Mouse (Mus musculus): ENCODE measurements around the gene Il22. TPM values are rescaled to one million over a fixed set of nuclear protein-coding genes. Genes with fewer than 3 reads are reported as not detected.
A peak's percentile ranks its signal among the peaks of the same experiment; 100 is the strongest.
"Not testable (repeated sequence)": the region's sequence is repeated elsewhere in the genome, so short reads cannot be mapped to it uniquely, and the experiment has no call there.

Il22 gene
- polyA plus RNA-seq, 1 experiment from 2014 or later, result not detected

GRCm38 (mm10) chr10:118215719-118216393 lies 11.1 kb downstream of the Il22 start:
- H3K4me3 ChIP-seq (ENCODE audit: low read depth, low read length); H3K9me3 ChIP-seq (ENCODE audit: control insufficient read depth, low read length); H3K27ac ChIP-seq (ENCODE audit: low read depth, low read length); ATAC-seq (ENCODE audit: low FRiP score); H3K36me3 ChIP-seq (ENCODE audit: control insufficient read depth, insufficient read depth, low read length); H3K4me1 ChIP-seq (ENCODE audit: control insufficient read depth, insufficient read depth, low read length); H3K9ac ChIP-seq (ENCODE audit: low read length); DNase-seq (ENCODE audit: low spot score, missing footprints); H3K4me2 ChIP-seq; H3K27me3 ChIP-seq (ENCODE audit: control insufficient read depth, insufficient read depth, low read length): not testable (repeated sequence)
- 84% methylated on average over 2 of the region's 4 CpGs for WGBS

GRCm38 (mm10) chr10:118227629-118228028 lies 22.9 kb downstream of the Il22 start:
- not testable (repeated sequence) for H3K27me3 ChIP-seq (ENCODE audit: control insufficient read depth, insufficient read depth, low read length); H3K36me3 ChIP-seq (ENCODE audit: control insufficient read depth, insufficient read depth, low read length); DNase-seq (ENCODE audit: low spot score, missing footprints); H3K4me3 ChIP-seq (ENCODE audit: low read depth, low read length); H3K9ac ChIP-seq (ENCODE audit: low read length); ATAC-seq (ENCODE audit: low FRiP score); H3K27ac ChIP-seq (ENCODE audit: low read depth, low read length); H3K9me3 ChIP-seq (ENCODE audit: control insufficient read depth, low read length); H3K4me2 ChIP-seq; H3K4me1 ChIP-seq (ENCODE audit: control insufficient read depth, insufficient read depth, low read length)
- no CpG with 5 or more reads among the region's 2 CpGs for WGBS

GRCm38 (mm10) chr10:118232607-118233006 lies 27.9 kb downstream of the Il22 start:
- H3K4me3 ChIP-seq (ENCODE audit: low read depth, low read length); ATAC-seq (ENCODE audit: low FRiP score); DNase-seq (ENCODE audit: low spot score, missing footprints); H3K9me3 ChIP-seq (ENCODE audit: control insufficient read depth, low read length); H3K36me3 ChIP-seq (ENCODE audit: control insufficient read depth, insufficient read depth, low read length); H3K9ac ChIP-seq (ENCODE audit: low read length); H3K27me3 ChIP-seq (ENCODE audit: control insufficient read depth, insufficient read depth, low read length); H3K4me1 ChIP-seq (ENCODE audit: control insufficient read depth, insufficient read depth, low read length); H3K27ac ChIP-seq (ENCODE audit: low read depth, low read length); H3K4me2 ChIP-seq: not testable (repeated sequence)
- WGBS, result no CpG with 5 or more reads among the region's 5 CpGs

GRCm38 (mm10) chr10:118240680-118241079 lies 35.9 kb downstream of the Il22 start, which contains the start of gene Gm32717:
Gene Gm32717, minus strand, starts transcription at chr10:118240780.
- WGBS, result no CpG with 5 or more reads among the region's 13 CpGs
- H3K36me3 ChIP-seq (ENCODE audit: control insufficient read depth, insufficient read depth, low read length); H3K9ac ChIP-seq (ENCODE audit: low read length): not testable (repeated sequence)

GRCm38 (mm10) chr10:118249006-118249595 lies 44.4 kb downstream of the Il22 start:
- not testable (repeated sequence) for H3K27me3 ChIP-seq (ENCODE audit: control insufficient read depth, insufficient read depth, low read length); H3K4me2 ChIP-seq; H3K9ac ChIP-seq (ENCODE audit: low read length); H3K9me3 ChIP-seq (ENCODE audit: control insufficient read depth, low read length); H3K4me3 ChIP-seq (ENCODE audit: low read depth, low read length); H3K4me1 ChIP-seq (ENCODE audit: control insufficient read depth, insufficient read depth, low read length); H3K27ac ChIP-seq (ENCODE audit: low read depth, low read length); H3K36me3 ChIP-seq (ENCODE audit: control insufficient read depth, insufficient read depth, low read length); DNase-seq (ENCODE audit: low spot score, missing footprints); ATAC-seq (ENCODE audit: low FRiP score)
- WGBS, result 88% methylated on average over 11 of the region's 11 CpGs

More at GRCm38 (mm10) chr10:118240680-118241079, 35.9 kb downstream of the Il22 start, which contains the start of gene Gm32717:
- not testable (repeated sequence) for H3K27me3 ChIP-seq (ENCODE audit: control insufficient read depth, insufficient read depth, low read length); DNase-seq (ENCODE audit: low spot score, missing footprints); H3K4me3 ChIP-seq (ENCODE audit: low read depth, low read length); H3K27ac ChIP-seq (ENCODE audit: low read depth, low read length); ATAC-seq (ENCODE audit: low FRiP score); H3K4me2 ChIP-seq; H3K4me1 ChIP-seq (ENCODE audit: control insufficient read depth, insufficient read depth, low read length); H3K9me3 ChIP-seq (ENCODE audit: control insufficient read depth, low read length)

GRCm38 (mm10) chr10:118250852-118251295 lies 46.1 kb downstream of the Il22 start:
- H3K9me3 ChIP-seq (ENCODE audit: control insufficient read depth, low read length), result no peaks in the 10 kb centered on the region
- H3K9ac ChIP-seq (ENCODE audit: low read length), result no peak overlapping the region
- H3K4me3 ChIP-seq (ENCODE audit: low read depth, low read length), result no peak overlapping the region
- no peak overlapping the region for H3K27ac ChIP-seq (ENCODE audit: low read depth, low read length)
- H3K4me1 ChIP-seq (ENCODE audit: control insufficient read depth, insufficient read depth, low read length), result no peaks in the 10 kb centered on the region
- peak; percentile 93 for DNase-seq (ENCODE audit: low spot score, missing footprints)
- no peaks in the 10 kb centered on the region for H3K27me3 ChIP-seq (ENCODE audit: control insufficient read depth, insufficient read depth, low read length)
- H3K36me3 ChIP-seq (ENCODE audit: control insufficient read depth, insufficient read depth, low read length), result no peaks in the 10 kb centered on the region
- 48% methylated on average over 10 of the region's 10 CpGs for WGBS
- no peak overlapping the region for H3K4me2 ChIP-seq
- peak; percentile 86 for ATAC-seq (ENCODE audit: low FRiP score)

- not testable (repeated sequence) for H3K27ac ChIP-seq (ENCODE audit: low read depth, low read length); H3K36me3 ChIP-seq (ENCODE audit: control insufficient read depth, insufficient read depth, low read length); H3K4me1 ChIP-seq (ENCODE audit: control insufficient read depth, insufficient read depth, low read length); H3K4me3 ChIP-seq (ENCODE audit: low read depth, low read length); DNase-seq (ENCODE audit: low spot score, missing footprints); H3K27me3 ChIP-seq (ENCODE audit: control insufficient read depth, insufficient read depth, low read length); ATAC-seq (ENCODE audit: low FRiP score); H3K9me3 ChIP-seq (ENCODE audit: control insufficient read depth, low read length); H3K9ac ChIP-seq (ENCODE audit: low read length); H3K4me2 ChIP-seq
- no CpG with 5 or more reads among the region's 13 CpGs for WGBS
Observed at GRCm38 (mm10) chr10:118258388-118258787, 53.6 kb downstream of the Il22 start, which contains the start of gene Gm32802. Gene Gm32802, plus strand, starts transcription at chr10:118258688.

Other genes with a start within 250 kb of the Il22 start
- 56.7 and 59.0 TPM in 2 replicates for gene Mdm1, start 63.1 kb upstream of the Il22 start, polyA plus RNA-seq (2014; fragmentation: Nextera tagmentation; extraction: Ambion mirVana)
- 0.08 TPM in 2 replicates for gene Gm32717, start 35.8 kb downstream of the Il22 start, polyA plus RNA-seq (2014; fragmentation: Nextera tagmentation; extraction: Ambion mirVana)
- gene Gm32802, start 53.7 kb downstream of the Il22 start, polyA plus RNA-seq (2014; fragmentation: Nextera tagmentation; extraction: Ambion mirVana), result 0.08 TPM in 2 replicates
- not detected in 2 replicates for gene Iltifb, start 90.1 kb downstream of the Il22 start, polyA plus RNA-seq (2014; fragmentation: Nextera tagmentation; extraction: Ambion mirVana)
- gene Gm9040, start 122.0 kb downstream of the Il22 start, polyA plus RNA-seq (2014; fragmentation: Nextera tagmentation; extraction: Ambion mirVana), result not detected in 2 replicates
- gene Gm9044, start 127.5 kb downstream of the Il22 start, polyA plus RNA-seq (2014; fragmentation: Nextera tagmentation; extraction: Ambion mirVana), result not detected in 2 replicates
- gene Gm9045, start 132.9 kb downstream of the Il22 start, polyA plus RNA-seq (2014; fragmentation: Nextera tagmentation; extraction: Ambion mirVana), result 0.11 TPM in 1 of 2 replicates, not detected in the other
- gene Gm9046, start 138.3 kb downstream of the Il22 start, polyA plus RNA-seq (2014; fragmentation: Nextera tagmentation; extraction: Ambion mirVana), result not detected in 2 replicates
- not detected in 2 replicates for gene Gm9048, start 143.7 kb downstream of the Il22 start, polyA plus RNA-seq (2014; fragmentation: Nextera tagmentation; extraction: Ambion mirVana)
- gene Gm9049, start 149.2 kb downstream of the Il22 start, polyA plus RNA-seq (2014; fragmentation: Nextera tagmentation; extraction: Ambion mirVana), result 0.11 TPM in 1 of 2 replicates, not detected in the other
- not detected in 2 replicates for gene Ifng, start 236.1 kb downstream of the Il22 start, polyA plus RNA-seq (2014; fragmentation: Nextera tagmentation; extraction: Ambion mirVana)